Mouse (Mus musculus) midbrain, embryonic 15.5 days (tissue): ENCODE measurements at regions not wholly inside any gene's neighbourhood (a gene's known extent, or its start where the extent isn't known, plus 50 kb on each side); places are given as distances from the start of the nearest gene placed in this dataset.

ENCODE experiments used
- ATAC-seq: fragments of 200-750 bp; cut with Nextera tagmentation; replicated peaks from 2 replicates; pipeline ENCODE4 v1.8.0; 2017; ENCODE audit warnings: moderate TSS enrichment
- H3K27ac ChIP-seq: fragments of 300-500 bp; sonication (generic); 2 replicates; pipeline ENCODE4 v1.5.1; 2015; ENCODE audit warnings: mild to moderate bottlenecking, inconsistent platforms
- H3K27me3 ChIP-seq: fragments of 300-500 bp; sonication (generic); replicated peaks from 2 replicates; pipeline ENCODE4 v1.6.1; 2015; ENCODE audit warnings: inconsistent platforms
- H3K36me3 ChIP-seq: fragments of 300-500 bp; sonication (generic); replicated peaks from 2 replicates; pipeline ENCODE4 v1.6.1; 2015; ENCODE audit warnings: inconsistent platforms
- H3K4me1 ChIP-seq: fragments of 300-500 bp; sonication (generic); 2 replicates; pipeline ENCODE4 v1.6.1; 2015; ENCODE audit warnings: inconsistent platforms
- H3K4me2 ChIP-seq: fragments of 300-500 bp; sonication (generic); 2 replicates; pipeline ENCODE4 v1.6.1; 2015; ENCODE audit warnings: inconsistent platforms, mild to moderate bottlenecking, moderate library complexity
- H3K4me3 ChIP-seq: fragments of 300-500 bp; sonication (generic); 2 replicates; pipeline ENCODE4 v1.5.1; 2015; ENCODE audit warnings: mild to moderate bottlenecking, inconsistent platforms
- H3K9ac ChIP-seq: fragments of 300-500 bp; sonication (generic); 2 replicates; pipeline ENCODE4 v1.6.1; 2015; ENCODE audit warnings: mild to moderate bottlenecking, inconsistent platforms
- H3K9me3 ChIP-seq: fragments of 300-500 bp; sonication (generic); 2 replicates; pipeline ENCODE4 v1.6.1; 2016; ENCODE audit warnings: inconsistent platforms
- WGBS: fragments of 180-500 bp; shearing (Covaris S2); methylation state at CpG from one replicate; pipeline ENCODE4 v1.1.7; 2015; ENCODE audit warnings: mixed read lengths; 5-methylcytosine and 5-hydroxymethylcytosine counted together

DNA sequence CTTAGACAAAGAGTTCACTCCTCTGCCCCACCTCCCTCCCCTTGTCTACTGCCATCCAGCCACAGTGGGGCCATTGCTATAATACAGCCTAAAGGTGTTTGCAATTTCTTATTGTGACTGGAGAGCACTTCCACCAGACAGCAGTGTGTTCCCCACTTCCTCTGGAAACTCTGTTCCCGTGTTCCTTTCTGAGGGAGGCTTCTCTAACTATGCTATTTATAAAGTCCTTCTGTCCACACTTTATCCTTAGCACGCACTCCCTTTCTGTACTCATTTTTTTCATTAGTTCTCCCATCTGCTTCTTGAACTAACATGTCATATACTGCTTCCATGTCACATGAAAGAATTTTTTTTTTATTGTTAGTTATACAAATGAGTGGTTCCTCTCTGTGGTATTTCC is 52.0 kb upstream of the 4930432M17Rik start:
- no peaks in the 10 kb centered on the region for H3K27me3 ChIP-seq
- no peak overlapping the region for H3K4me2 ChIP-seq
- H3K9ac ChIP-seq: no peak overlapping the region
- H3K4me3 ChIP-seq: no peak overlapping the region
- no peak for ATAC-seq
- no peaks in the 10 kb centered on the region for H3K4me1 ChIP-seq
- H3K9me3 ChIP-seq: no peaks in the 10 kb centered on the region
- 83% methylated on average over 2 of the region's 2 CpGs for WGBS
- no peak overlapping the region for H3K27ac ChIP-seq
- H3K36me3 ChIP-seq: no peaks in the 10 kb centered on the region

DNA sequence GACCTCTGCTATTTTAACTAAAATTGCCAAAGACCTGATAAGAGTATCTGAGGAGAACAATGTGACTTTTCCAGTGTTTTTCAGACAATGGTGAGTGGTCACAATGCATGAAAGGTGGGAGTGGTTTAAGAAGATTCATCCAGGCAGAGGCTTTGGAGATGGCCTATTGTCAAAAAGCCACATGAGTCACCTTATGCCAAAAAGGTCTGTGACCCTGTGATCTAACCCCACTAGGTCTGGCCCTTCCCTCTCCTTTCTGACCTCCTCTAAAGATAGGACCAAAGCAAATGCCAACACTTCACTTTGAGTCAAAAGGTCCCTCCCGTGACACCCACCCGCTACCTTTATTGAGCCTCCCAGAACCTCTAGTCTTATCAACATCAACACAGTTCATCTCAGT is 52.4 kb upstream of the 4930432M17Rik start:
- Histone ChIP-seq H3K27ac (no peak overlapping the region), H3K9ac (no peak overlapping the region), H3K36me3 (no peaks in the 10 kb centered on the region), H3K9me3 (no peaks in the 10 kb centered on the region), H3K4me1 (no peaks in the 10 kb centered on the region), H3K4me3 (no peak overlapping the region), H3K4me2 (no peak overlapping the region), H3K27me3 (no peaks in the 10 kb centered on the region)
- ATAC-seq: no peak
- WGBS: 65% methylated on average over 2 of the region's 2 CpGs

DNA sequence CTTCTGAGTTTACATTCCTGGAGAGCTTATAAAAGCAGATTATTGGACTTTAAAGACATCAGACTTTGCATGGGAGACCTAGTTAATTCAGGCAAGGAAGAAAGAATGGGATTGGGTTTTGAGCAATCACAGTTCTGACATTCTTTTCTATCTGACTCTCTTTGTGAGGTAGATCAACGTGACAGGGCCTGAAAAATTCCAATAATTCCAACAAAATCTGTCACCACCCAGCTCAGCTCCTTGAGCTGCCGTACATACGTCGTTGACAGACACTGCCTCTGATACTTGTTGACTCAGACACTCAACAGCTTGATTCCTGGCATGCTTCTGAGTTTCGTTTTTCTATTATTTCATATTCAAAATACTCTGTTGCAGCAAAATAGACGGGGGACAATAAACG is 53.2 kb upstream of the 4930432M17Rik start:
- 40% methylated on average over 7 of the region's 7 CpGs for WGBS
- no peaks in the 10 kb centered on the region for H3K4me1 ChIP-seq
- H3K9ac ChIP-seq: no peak overlapping the region
- H3K4me2 ChIP-seq: no peak overlapping the region
- no peak overlapping the region for H3K27ac ChIP-seq
- H3K9me3 ChIP-seq: no peaks in the 10 kb centered on the region
- H3K4me3 ChIP-seq: no peak overlapping the region
- no peak for ATAC-seq
- no peaks in the 10 kb centered on the region for H3K27me3 ChIP-seq
- H3K36me3 ChIP-seq: no peaks in the 10 kb centered on the region

DNA sequence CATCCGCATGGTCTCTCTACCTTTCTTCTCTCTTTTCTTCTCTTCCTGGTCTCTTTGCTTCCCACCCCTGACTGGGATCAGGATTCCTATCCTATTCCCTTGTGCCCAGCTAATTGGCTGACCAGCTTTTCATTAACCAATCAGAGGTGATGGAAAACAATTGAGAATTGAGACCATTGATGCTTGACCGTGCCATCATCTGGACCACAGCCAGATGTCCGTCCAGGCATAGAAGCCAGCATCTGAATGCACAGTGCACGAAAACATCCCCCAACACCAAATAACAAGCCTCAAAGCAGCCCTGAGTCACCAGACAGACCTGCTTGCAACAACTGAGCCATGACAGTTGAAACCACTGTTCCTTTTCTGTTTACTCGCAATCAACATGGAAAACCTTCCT is 54.5 kb upstream of the 4930432M17Rik start:
- Histone ChIP-seq H3K27ac (no peak overlapping the region), H3K4me2 (no peak overlapping the region), H3K9me3 (no peaks in the 10 kb centered on the region), H3K4me3 (no peak overlapping the region), H3K9ac (no peak overlapping the region), H3K27me3 (no peaks in the 10 kb centered on the region), H3K36me3 (no peaks in the 10 kb centered on the region), H3K4me1 (no peaks in the 10 kb centered on the region)
- WGBS: 79% methylated on average over 5 of the region's 5 CpGs
- no peak for ATAC-seq

DNA sequence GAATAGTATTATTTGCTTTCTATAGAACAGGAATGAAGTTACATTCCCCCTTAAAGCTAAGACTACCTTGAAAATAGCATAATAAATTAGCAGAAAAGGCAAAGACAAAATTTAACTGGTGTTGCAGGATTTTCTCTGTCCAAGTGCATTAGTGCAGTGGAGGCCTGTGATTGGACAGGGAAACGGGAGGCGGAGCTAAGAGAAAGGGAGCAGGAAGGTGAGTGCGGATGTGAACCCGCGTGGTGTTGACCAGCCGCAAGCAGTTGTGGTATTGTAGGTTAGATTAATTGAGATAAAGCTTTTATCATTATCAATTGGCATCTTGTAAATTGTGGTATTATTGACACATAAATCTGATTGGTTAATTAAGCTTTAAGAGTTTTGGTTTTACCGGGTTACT is 55.8 kb upstream of the 4930432M17Rik start:
- Histone ChIP-seq H3K27me3 (no peaks in the 10 kb centered on the region), H3K9me3 (no peaks in the 10 kb centered on the region), H3K4me1 (no peaks in the 10 kb centered on the region), H3K4me3 (no peak overlapping the region), H3K9ac (no peak overlapping the region), H3K4me2 (no peak overlapping the region), H3K36me3 (no peaks in the 10 kb centered on the region), H3K27ac (no peak overlapping the region)
- ATAC-seq: no peak
- 77% methylated on average over 7 of the region's 7 CpGs for WGBS

DNA sequence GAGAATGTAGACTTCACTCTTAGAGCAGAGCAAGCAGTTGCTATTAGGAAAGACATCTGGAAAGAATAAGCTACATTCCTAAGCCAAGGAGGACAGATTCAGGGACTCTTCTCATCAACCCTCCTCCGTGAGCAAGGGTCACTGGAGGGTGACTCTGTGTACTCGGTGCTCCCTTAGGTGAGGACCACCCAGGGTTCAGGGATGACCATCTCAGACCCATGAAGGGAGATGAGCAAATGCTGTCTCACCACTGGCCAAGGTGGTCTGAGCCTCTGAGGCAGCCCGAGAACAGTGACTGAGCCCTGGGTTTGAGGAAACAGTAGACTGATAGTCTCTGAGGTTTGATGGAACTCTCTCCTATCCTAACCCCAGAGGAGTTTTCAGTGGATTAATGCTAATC is 57.3 kb upstream of the 4930432M17Rik start:
- no peak for ATAC-seq
- H3K4me1 ChIP-seq: no peaks in the 10 kb centered on the region
- H3K9ac ChIP-seq: no peak overlapping the region
- WGBS: 80% methylated on average over 3 of the region's 3 CpGs
- H3K4me2 ChIP-seq: no peak overlapping the region
- H3K27me3 ChIP-seq: no peaks in the 10 kb centered on the region
- H3K27ac ChIP-seq: no peak overlapping the region
- H3K9me3 ChIP-seq: no peaks in the 10 kb centered on the region
- no peak overlapping the region for H3K4me3 ChIP-seq
- H3K36me3 ChIP-seq: no peaks in the 10 kb centered on the region

DNA sequence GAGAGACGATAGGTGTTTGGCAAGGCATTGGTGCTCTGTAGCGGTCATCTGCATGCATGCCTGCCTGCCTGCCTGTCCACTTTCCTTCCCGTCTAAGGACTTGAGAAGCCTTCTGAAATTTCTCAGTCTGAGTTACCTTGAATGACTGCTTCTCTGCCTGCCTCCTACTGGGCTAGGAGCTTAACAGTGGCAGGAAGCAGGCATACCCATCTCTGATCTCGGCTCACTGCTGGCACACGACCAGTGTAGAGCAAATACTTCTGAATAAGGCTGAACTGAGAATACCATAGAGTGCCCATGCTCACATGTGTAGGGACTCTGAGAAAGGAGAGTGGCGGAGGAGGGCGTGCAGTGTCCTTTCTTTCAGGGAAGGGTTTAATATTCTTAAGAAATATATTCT is 60.7 kb upstream of the 4930432M17Rik start:
- no peaks in the 10 kb centered on the region for H3K9me3 ChIP-seq
- H3K27me3 ChIP-seq: no peaks in the 10 kb centered on the region
- H3K9ac ChIP-seq: no peak overlapping the region
- no peaks in the 10 kb centered on the region for H3K4me1 ChIP-seq
- no peak for ATAC-seq
- no peak overlapping the region for H3K4me3 ChIP-seq
- WGBS: 73% methylated on average over 7 of the region's 7 CpGs
- H3K27ac ChIP-seq: no peak overlapping the region
- no peaks in the 10 kb centered on the region for H3K36me3 ChIP-seq
- H3K4me2 ChIP-seq: no peak overlapping the region

DNA sequence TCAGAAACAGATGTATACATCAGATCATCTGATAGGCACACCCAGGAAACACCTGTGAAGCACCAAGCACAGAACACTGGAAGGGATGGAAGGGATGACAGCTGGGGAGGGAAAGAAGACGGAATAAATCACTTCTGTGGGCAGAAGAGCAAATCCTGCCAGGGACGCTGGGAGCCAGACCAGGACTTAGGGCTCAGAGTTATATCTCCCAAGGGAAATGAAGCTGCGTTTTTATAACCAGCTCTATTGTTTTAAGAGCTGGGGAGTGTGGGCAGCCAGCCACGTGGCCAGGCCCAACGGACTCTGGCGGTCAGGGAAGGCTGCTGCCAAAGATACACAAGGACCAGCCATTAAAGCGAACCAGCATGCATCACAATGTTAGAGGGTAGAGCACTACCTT is 61.5 kb upstream of the 4930432M17Rik start:
- no peaks in the 10 kb centered on the region for H3K4me1 ChIP-seq
- ATAC-seq: no peak
- no peaks in the 10 kb centered on the region for H3K27me3 ChIP-seq
- no peak overlapping the region for H3K27ac ChIP-seq
- 50% methylated on average over 7 of the region's 7 CpGs for WGBS
- H3K9ac ChIP-seq: no peak overlapping the region
- no peaks in the 10 kb centered on the region for H3K36me3 ChIP-seq
- H3K4me2 ChIP-seq: no peak overlapping the region
- H3K4me3 ChIP-seq: no peak overlapping the region
- H3K9me3 ChIP-seq: no peaks in the 10 kb centered on the region

DNA sequence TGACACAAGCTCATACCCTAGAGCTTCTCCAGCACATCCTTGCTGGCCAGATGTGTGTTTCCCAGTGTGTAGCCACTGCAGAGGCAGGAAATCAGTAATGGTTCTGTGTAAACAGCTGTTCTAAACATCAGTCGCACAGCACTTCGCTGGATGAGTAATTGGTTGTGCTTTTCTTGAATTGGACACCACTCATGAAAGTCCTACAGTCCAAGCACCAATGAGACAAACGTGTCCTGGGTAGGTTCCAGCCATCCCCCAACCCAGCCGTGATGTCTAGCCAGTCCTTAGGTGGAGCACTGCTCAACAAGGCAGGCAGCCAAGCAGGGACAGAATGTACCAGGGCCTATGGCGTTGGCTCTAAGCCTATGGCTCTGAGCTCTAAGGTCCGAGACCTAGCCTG is 65.8 kb upstream of the 4930432M17Rik start:
- Histone ChIP-seq H3K36me3 (no peaks in the 10 kb centered on the region), H3K4me3 (no peak overlapping the region), H3K27me3 (no peaks in the 10 kb centered on the region), H3K9ac (no peak overlapping the region), H3K27ac (no peak overlapping the region), H3K4me2 (no peak overlapping the region), H3K9me3 (no peaks in the 10 kb centered on the region), H3K4me1 (0 out of 2 replicates have a peak, but pooled peaks cover 5% of the 10 kb centered on the region)
- no peak for ATAC-seq
- WGBS: 80% methylated on average over 6 of the region's 6 CpGs

DNA sequence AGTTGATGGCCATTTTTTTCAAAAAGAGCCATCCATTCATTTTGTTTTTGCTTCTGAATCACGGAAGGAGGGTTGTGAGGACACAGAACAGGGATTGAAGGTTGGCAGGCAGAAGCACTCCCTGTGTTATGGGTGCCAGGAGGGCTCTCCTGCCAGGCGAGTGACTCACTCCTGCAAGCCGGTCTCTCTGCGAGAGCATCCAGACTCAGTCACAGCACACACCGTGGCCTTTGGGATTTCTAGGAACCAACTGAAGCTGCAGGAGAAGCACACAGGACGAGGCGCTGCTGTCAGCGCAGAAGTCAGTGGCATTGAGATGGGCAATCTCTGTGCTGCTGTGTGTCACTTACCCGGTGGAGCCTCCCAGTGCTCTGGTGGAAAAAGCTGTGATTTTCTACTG is 66.5 kb upstream of the 4930432M17Rik start:
- no peak for ATAC-seq
- no peak overlapping the region for H3K4me3 ChIP-seq
- 0 out of 2 replicates have a peak, but pooled peaks cover 5% of the 10 kb centered on the region for H3K4me1 ChIP-seq
- H3K27ac ChIP-seq: no peak overlapping the region
- no peak overlapping the region for H3K4me2 ChIP-seq
- no peaks in the 10 kb centered on the region for H3K36me3 ChIP-seq
- H3K27me3 ChIP-seq: no peaks in the 10 kb centered on the region
- no peaks in the 10 kb centered on the region for H3K9me3 ChIP-seq
- H3K9ac ChIP-seq: no peak overlapping the region
- 88% methylated on average over 9 of the region's 9 CpGs for WGBS

DNA sequence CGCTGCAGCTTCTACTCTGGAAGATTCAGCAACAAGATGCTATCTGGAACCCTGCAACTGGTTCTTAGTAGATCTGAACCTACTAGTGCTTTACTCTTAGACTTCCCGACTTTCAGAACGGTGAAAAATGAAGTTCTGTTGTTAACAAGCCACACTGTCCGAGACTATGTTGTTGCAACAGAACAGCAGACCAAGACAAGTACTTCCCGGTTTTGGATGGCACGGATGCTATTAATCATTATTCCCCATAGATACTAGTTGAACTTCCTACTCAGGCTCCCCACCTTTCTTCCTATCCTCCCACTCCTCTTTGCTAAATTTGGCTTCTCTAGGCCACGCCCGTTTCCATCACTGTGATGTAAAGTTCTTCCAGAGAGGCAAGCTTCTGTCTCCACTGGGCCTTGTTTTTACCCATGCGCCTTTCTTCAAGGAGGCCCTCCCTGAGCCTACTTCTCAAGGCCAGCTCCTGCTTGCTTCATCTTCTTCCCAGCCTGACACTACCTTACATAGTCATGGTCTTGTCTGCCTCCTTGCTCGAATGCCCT is 67.7 kb upstream of the 4930432M17Rik start:
- Histone ChIP-seq H3K4me1 (0 out of 2 replicates have a peak, but pooled peaks cover 5% of the 10 kb centered on the region), H3K36me3 (no peaks in the 10 kb centered on the region), H3K4me3 (no peak overlapping the region), H3K4me2 (no peak overlapping the region), H3K27me3 (no peaks in the 10 kb centered on the region), H3K27ac (no peak overlapping the region), H3K9ac (no peak overlapping the region), H3K9me3 (no peaks in the 10 kb centered on the region)
- ATAC-seq: no peak
- WGBS: 94% methylated on average over 10 of the region's 10 CpGs

DNA sequence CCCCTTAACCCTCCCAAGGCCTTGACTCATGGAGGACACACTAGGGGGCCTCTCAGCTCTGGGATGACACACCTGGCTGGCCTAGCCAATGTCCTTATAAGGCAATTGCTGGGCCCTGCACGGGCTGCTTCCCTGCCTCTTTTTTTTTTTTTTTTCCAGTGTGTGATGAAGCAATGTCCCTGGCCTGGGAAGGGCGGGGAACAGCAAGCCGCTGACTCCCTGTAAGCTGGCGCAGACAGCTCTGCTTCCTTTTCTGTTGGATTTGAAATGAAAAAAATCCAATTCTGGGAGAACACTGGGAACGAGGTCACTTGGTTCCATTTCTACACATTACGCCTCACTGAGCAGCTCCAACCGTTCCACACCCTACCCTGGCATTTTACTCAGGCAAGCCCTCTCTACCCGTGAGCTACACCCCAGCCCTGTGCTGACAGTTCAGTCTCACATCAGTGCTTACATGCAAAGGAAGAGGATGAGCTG is 68.4 kb upstream of the 4930432M17Rik start:
- Histone ChIP-seq H3K27ac (peak overlapping the region; percentile 15; the same call in 1 of the 2 replicates), H3K9me3 (no peaks in the 10 kb centered on the region), H3K36me3 (no peaks in the 10 kb centered on the region), H3K9ac (no peak overlapping the region), H3K4me3 (no peak overlapping the region), H3K27me3 (no peaks in the 10 kb centered on the region), H3K4me1 (0 out of 2 replicates have a peak, but pooled peaks cover 5% of the 10 kb centered on the region), H3K4me2 (no peak overlapping the region)
- ATAC-seq: peak; percentile 73
- 46% methylated on average over 8 of the region's 8 CpGs for WGBS

DNA sequence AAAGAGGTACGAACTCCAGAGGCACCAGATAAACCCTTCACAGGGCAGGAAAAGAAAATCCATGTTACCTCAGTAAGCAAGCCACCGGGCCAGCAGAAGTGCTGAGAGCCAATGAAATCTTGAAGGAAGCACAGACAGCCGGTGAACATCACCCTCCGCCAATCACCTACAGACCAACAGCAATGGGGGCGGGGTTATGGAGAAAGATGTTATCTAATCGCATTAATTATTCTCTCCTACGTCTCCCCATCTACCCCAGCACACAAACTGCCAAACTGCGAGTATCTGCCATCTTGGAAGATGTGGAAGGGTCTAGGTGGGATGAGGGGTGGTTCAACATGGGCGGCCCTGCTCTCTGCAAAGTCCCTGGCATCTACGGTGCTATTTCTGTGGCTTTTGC is 68.6 kb upstream of the Slc44a3 start:
- no peak overlapping the region for H3K4me3 ChIP-seq
- no peak for ATAC-seq
- 77% methylated on average over 10 of the region's 10 CpGs for WGBS
- no peak overlapping the region for H3K4me2 ChIP-seq
- no peak overlapping the region for H3K27ac ChIP-seq
- no peaks in the 10 kb centered on the region for H3K9me3 ChIP-seq
- no peaks in the 10 kb centered on the region for H3K27me3 ChIP-seq
- no peaks in the 10 kb centered on the region for H3K36me3 ChIP-seq
- H3K4me1 ChIP-seq: 0 out of 2 replicates have a peak, but pooled peaks cover 5% of the 10 kb centered on the region
- no peak overlapping the region for H3K9ac ChIP-seq
